Mouse (Mus musculus) monocyte, adult 5-6 weeks (primary cell): Measurements from ENCODE around the gene Pkig. TPM values are rescaled to one million over a fixed set of nuclear protein-coding genes. Genes with fewer than 3 reads are reported as not detected.

ENCODE experiments used
- ATAC-seq: fragments of 153-309, 156-312 bp; replicated peaks from 2 replicates; pipeline ENCODE4 v1.8.0; 2017; ENCODE audit warnings: mild to moderate bottlenecking; ENCODE audit not compliant: low TSS enrichment, insufficient number of reproducible peaks, severe bottlenecking, poor library complexity, low FRiP score
- total RNA-seq: library from RNA; stranded (forward); fragments of 200-1000, 200-491, 200-594 nt; gene quantifications from 3 replicates; pipeline ENCODE4 v1.2.3, GENCODE M21; 2017

The Pkig gene
- total RNA-seq, 1 experiment from 2014 or later: 40.2 TPM

- peak; percentile 47 for ATAC-seq
Measured at GRCm38 (mm10) chr2:163697764-163698480, 39.7 kb downstream of the Pkig start.

DNA sequence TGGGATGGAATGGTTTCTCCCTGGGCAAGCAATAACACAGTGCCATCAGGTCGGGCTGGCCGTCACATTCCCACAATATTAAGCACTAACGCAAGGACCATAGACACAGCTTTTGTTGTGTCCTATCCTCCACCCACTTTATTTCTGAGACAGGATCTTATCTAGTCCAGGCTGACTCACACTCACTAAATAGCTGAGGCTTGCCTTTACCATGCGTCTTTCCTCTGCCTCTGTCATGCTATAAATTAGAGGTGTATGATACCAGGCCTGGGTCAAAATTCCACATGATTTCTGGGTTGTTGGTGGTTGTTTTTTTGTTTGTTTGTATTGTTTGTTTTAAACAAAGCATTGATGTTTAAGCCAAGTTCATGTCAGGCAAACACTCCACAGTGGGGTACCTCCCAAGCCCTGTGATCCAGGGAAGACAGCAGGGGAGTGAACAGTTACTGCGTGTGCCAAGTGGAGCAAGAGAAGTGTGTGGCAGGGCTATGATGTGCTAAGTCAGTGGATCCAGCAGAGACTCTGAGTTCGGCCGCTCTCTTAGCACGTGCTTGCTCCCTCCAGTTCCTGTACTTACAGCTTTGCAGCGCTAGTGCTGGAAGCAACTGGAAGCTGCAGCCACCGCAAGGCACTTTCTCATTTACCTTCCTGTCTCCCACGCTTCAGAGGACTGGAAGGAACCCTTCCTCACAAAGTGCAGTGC is 41.0 kb downstream of the Pkig start:
- no peak for ATAC-seq

- ATAC-seq: no peak
Measured at GRCm38 (mm10) chr2:163702431-163702830, 44.2 kb downstream of the Pkig start.

DNA sequence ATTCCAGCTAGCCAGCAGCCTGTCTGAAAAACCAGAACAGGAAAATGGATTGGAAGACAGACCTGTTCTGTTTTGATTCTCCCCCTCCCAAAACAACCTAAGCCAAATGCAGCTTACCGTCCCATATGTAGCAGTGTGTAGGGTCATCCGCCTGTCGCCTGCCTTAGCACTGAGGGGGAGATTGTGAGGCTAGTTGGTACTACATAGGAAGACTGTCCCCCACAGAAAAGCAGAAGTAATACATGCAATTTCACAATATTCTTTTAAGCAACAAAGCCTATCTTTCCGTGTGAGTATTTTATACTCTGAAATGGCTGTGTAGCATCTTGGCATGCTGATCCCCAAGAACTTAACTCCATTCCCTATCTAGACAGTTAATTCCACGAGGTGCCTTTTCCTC is 44.7 kb downstream of the Pkig start:
- peak; percentile 78 for ATAC-seq

GRCm38 (mm10) chr2:163703599-163704260 is 45.5 kb downstream of the Pkig start:
- no peak for ATAC-seq

DNA sequence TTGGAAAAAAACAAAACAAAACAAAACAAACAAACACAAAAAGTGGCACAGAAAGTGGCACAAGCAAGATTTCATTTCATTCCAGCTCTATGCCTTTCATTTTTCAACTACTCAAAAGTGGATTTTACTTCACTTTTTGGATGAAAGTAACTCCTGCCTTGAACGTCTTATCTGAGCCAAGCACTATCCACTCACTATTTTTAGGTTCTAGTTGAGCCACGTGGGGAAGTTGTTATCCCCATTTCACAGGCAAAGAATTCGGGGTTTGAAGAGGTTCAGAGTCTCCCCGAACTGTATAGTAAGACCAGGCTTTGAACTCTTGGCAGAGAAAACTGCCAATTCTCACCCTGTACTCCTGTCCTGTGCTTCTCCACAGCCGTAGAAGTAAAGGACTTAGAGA is 50.1 kb downstream of the Pkig start:
- no peak for ATAC-seq

DNA sequence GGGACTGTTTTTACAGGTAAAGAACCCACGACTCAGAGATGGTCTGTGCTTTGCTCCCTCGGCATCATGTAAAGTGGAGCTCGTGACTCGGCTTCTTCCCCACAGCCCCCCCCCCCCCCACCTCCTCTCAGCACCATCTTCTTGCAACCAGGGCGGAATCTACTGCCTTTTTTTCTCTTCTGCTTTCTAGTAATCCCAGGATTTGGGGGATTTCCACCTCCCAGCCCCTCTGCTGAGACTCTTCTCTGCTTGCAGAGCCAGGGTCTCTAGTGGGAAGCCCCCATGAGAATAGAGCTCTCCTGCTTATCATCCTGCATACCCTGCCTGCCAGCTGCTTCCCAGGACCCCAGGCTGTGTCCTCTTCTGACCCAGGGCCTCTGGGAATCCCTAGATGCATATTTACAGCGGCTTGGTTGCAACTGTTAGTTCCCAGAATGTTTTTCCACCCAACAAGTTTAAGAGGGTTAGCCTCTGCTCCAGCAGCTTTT is 50.6 kb downstream of the Pkig start:
- no peak for ATAC-seq

DNA sequence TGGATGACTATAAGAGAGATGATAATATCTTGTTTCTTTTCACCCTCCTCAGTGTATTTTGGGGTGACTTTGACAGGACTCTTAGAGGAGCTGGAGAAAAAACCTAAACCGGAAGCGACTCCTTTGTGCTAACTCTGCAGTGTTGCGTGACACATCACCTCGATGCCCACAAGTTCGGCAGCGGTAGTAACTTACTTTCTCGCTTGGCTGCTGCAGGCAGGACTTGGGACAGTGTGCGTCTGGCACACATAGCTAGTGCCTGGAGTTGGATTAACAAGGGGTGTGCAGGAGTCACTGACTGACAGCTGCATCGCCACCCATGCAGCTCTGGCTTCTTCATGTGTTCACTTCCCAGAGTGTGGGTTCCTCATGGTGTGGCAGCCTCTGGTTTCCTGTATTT is 51.8 kb downstream of the Pkig start:
- ATAC-seq: no peak

GRCm38 (mm10) chr2:163710606-163711159 is 52.5 kb downstream of the Pkig start:
- no peak for ATAC-seq

- ATAC-seq: no peak
Measured at GRCm38 (mm10) chr2:163711368-163711868, 53.2 kb downstream of the Pkig start.

DNA sequence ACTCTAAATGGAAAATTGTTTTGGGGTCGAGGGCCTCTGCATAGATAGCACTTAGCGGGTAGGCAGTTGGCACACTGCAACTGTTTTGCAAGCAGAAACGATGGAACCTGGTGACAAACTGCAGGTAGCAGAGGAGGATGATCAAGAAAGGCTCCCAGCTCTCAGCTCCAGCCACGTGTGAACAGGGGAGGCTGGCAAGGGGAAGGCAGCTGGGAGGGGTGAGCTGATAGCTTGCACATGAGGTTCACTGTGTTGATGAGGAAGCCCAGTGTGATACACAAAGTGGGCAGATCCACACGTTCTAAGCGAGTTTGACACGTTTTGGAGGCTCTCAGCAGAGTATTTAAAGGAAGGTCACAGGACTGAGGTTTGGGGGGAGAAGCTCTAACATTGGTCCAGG is 54.3 kb downstream of the Pkig start:
- peak; percentile 48 for ATAC-seq

- ATAC-seq: peak; percentile 53
Measured at GRCm38 (mm10) chr2:163712874-163713273, 54.7 kb downstream of the Pkig start.

DNA sequence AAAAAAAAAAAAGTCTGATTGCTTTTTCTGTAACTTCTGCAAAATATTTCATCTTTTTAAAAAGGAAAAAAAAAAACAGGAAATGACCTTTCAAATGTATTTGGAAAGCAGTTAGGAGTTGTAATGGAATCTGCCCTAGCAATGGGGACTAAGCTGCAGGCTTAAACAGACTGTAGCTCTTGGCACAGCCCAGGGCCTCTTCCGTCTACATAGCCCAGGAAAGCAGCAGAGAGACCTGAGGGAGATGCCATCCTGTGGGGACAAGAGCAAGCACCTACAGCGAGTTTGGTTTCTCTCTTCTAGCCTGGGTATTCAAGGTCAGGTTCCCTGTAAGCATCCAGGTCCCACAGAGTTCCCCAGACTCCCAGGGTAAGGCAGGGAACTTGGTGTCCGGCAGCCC is 55.2 kb downstream of the Pkig start:
- ATAC-seq: no peak

DNA sequence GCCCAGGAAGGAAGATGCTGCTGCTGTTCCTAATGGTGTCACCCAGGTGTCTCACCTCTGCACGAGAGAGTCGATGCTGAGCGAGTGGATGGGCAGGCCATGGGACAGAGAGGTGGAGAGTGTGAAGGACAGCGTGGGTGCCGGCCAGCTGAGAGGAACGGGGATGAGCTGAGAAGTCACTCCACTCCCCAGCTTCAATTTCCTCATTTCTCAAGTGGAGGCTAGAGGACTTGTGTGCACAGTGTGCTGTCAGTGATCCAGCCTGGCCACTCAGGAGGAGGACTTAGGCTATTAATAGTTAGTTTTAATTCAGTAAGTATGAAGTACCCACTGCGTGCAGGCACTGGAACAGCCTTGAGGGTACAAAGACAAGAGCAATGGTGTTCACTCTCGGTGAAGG is 58.3 kb downstream of the Pkig start:
- peak; percentile 36; the same call in 1 of the 2 replicates for ATAC-seq

- ATAC-seq: no peak
Measured at GRCm38 (mm10) chr2:163716853-163717252, 58.7 kb downstream of the Pkig start.

- no peak for ATAC-seq
Measured at GRCm38 (mm10) chr2:163718526-163718925, 60.3 kb downstream of the Pkig start.

- ATAC-seq: peak; percentile 90
Measured at GRCm38 (mm10) chr2:163718951-163719603, 60.9 kb downstream of the Pkig start.

DNA sequence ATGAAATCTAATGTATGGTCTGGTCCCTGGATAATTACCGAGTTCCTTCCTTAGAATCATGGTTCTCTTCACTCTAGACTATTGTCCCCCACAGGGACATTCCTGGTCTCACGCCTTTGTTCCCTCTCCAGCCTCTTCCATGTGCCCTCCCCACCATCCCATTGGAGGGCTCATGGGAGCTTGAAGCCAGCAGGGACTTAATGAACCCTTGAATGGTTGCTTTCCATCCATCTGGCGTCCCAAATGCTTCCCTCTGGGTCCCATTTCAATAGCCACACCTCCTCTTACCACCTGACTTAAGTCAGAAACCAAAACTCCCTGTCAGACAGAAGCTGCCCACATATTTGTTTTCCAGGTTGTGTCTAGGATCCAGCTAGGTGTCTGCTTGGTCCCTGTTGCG is 61.4 kb downstream of the Pkig start:
- no peak for ATAC-seq

- ATAC-seq: no peak
Measured at GRCm38 (mm10) chr2:163722550-163722949, 64.4 kb downstream of the Pkig start.
